Mouse (Mus musculus) adrenal gland, postnatal 10 days (tissue): ENCODE measurements around the gene Dvl2. TPM values are rescaled to one million over a fixed set of nuclear protein-coding genes. Genes with fewer than 3 reads are reported as not detected.
A peak's percentile ranks its signal among the peaks of the same experiment; 100 is the strongest.
"Not testable (repeated sequence)": the region's sequence is repeated elsewhere in the genome, so short reads cannot be mapped to it uniquely, and the experiment has no call there.

Experiments
- DNase-seq: peaks from one replicate; pipeline ENCODE4 v3.0.0; 2021; ENCODE audit warnings: mixed read lengths
- total RNA-seq, 2 experiments: library from RNA; stranded (reverse); gene quantifications; 2 replicates each; pipeline ENCODE4 v1.2.3; 2021

Gene Dvl2
- total RNA-seq, 2 experiments from 2014 or later = 15.7 to 23.0 TPM

DNA sequence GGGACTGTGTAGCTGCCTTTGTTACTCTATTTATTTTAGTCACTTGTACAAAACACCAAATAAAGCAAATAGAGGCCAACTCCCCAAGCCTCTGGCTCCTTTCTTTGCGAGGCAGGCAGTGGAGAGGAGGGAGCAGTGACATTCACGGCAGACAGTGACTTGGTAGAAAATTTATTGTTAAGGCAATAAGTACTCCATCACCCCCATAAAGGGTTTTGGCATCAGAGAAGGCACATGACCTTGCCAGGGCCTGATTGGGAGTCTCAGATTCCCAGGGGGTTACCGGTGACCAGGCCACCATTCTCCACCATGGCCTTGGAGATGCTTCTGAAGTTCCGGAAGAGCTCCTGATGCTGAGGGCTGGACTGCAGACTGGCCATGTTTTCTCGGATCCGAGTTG lies 9.6 kb downstream of the Dvl2 start:
- no peak for DNase-seq

DNA sequence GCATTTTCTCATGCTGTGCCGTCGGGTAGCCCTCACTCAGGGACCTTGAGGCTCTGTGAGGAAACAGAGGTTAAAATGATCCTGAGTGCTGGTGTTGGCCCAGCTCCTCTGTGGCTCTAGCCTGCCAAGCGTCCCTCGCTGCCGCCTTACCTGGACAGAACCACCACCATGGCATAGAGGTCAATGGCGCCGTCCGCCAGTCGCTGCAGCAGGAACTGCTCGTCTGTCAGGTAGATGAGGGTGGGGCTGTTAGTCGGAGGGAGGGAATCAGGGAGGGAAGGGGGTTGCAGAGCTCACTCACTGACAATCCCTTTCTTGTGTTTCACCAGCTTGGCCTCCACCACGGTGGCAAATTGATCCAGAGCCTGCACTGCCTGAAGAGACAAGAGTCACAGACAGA lies 10.2 kb downstream of the Dvl2 start:
- no peak for DNase-seq

GRCm38 (mm10) chr11:70010961-70011360 lies 10.6 kb downstream of the Dvl2 start:
- DNase-seq = no peak

DNA sequence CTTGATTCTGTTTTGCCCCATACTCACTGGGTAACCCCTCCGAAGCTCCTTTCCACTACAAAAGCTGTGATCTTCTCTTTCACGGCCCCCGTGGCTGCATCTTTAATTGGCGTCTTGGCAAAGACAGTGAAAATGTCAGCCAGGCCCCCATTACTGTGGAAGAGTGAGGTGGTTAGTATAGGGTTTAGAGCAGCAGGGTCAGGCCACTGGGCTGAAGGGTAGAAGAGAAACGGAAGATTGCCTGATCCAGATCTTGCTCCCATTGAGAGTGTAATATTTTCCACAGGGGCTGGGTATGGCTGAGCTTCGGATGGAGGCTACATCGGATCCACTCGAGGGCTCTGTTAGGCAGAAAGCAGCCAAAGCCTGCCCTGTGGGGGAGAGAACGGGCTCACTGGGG lies 12.5 kb downstream of the Dvl2 start:
- no peak for DNase-seq

DNA sequence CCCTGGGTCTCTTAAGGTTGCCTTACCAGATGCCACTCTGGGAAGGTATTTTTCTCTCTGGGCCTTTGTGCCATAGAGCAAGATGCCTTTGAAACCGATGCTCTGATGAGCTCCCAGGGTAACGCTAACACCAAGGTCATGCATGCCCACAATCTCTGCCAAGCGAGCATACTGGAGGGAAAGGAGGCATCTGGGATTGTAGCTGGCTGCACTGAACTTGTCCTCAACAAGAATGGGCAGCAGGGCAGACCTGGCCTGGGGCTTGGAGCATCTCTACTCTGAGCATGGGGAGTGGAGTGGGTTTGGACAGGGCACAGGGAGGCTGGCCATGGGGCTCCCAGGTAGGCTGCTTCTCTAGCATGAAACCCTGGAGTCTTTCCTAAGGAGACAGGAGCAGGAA lies 13.0 kb downstream of the Dvl2 start:
- DNase-seq = no peak

DNA sequence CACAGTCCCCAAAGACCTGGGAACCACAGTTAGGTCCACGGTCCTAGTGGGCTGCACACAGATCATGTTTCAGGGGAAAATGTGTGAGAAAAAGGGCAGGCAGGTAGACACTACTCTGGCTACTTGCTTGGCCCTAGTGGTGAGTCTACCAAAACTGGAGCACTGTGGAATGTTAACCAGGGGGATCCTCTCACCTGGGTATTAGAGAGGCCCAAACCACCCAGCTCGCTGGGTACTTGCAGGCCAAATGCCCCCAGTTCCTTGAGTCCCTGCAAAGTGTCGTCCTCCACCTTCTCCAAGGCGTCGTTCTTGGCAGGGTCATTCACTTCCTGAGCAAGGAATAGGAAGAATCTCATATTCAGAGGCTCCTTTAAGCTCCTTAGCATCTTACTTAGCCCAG lies 13.7 kb downstream of the Dvl2 start:
- no peak for DNase-seq

- peak; percentile 94 for DNase-seq
Observed at GRCm38 (mm10) chr11:70014880-70015558, 14.6 kb downstream of the Dvl2 start, which contains the start of gene Acadvl. Gene Acadvl, minus strand, starts transcription at chr11:70015411.

DNA sequence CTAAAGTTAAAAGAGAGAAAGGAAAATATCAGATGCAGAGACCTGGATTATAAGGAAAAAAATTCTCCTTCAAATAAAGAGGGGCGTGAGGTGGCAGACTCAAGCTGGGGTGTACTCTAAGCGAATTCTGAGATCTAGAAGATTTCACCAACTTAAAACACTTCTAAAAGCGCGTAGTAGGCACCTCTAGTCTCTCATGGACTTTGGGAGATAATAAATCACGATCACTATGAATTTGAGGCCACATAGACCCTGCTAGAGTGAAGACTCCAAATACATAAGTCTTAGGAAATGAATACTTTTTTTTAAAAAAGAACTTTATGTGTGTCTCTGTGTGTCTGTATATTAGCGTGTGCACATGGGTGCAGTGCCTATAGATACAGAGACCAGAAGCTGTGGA lies 15.3 kb downstream of the Dvl2 start:
- no peak for DNase-seq

DNA sequence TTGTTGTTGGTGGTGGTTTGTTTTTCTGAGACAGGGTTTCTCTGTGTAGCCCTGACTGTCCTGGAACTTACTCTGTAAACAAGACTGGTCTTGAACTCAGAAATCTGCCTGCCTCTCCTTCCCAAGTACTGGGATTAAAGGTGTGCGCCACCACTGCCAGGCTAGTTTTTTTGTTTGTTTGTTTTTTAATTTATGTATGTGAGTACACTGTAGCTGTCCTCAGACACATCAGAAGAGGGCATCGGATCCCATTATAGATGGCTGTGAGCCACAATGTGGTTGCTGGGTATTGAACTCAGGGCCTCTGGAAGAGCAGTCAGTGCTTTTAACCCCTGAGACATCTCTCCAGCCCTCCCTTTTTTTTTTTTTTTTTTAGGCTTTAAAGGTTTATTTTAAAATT lies 15.8 kb downstream of the Dvl2 start:
- not testable (repeated sequence) for DNase-seq

- no peak for DNase-seq
Observed at GRCm38 (mm10) chr11:70016669-70017068, 16.3 kb downstream of the Dvl2 start, which contains the start of gene Dlg4. Gene Dlg4, plus strand, starts transcription at chr11:70016942.

DNA sequence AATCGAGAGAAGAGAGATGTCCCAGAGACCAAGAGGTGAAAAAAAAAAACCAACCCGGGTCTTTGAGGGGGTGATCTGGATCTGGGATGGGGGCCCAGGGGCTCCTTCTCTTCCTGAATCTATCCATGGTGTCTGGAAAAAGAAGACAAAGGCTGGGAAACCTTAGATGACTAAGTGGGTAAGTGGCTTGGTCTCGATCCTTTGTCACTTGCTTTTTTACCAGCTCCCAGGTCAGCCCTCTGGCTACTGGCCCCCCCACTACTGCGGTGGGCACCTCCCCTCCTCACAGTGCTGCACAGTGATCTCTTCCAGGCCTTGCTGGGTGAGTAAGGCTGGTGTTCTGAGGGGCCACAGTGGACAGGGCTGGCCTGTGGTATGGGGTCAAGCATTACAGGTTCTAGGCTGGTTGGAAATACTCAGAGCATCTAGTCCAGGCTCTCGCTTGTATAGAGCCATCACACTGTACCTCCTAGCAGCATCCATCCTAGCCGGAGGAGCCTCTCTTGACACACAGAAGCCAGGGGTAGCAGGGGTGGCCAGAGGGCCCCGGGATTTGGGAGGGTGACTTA lies 16.9 kb downstream of the Dvl2 start:
- DNase-seq = no peak

GRCm38 (mm10) chr11:70018131-70018990 lies 18.0 kb downstream of the Dvl2 start:
- peak; percentile 66 for DNase-seq

DNA sequence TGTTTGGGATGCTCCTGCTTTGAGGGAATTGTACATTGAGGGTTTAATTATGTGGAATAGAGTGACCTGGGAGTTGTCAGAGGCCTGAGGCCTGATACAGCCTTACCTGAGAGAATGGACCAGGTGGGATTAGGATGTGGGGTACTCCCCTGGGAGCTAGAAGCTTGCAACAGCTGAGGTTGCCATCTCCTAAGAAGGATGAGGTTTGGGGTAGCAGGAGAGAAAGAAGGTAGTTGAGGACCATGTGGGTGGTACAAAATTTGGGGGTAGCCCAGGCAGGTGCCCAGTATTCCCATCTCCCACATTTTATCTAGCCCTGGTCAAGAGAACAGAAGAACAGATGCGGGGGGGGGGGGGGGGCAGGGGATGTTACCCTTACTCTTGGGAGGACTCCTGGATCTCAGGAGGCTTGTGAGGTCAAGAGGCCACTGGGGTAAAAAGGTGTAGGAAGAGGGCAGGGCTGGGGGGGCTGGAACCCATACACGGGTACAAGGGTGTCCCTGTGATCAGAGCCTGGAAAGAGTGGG lies 19.2 kb downstream of the Dvl2 start:
- no peak for DNase-seq

DNA sequence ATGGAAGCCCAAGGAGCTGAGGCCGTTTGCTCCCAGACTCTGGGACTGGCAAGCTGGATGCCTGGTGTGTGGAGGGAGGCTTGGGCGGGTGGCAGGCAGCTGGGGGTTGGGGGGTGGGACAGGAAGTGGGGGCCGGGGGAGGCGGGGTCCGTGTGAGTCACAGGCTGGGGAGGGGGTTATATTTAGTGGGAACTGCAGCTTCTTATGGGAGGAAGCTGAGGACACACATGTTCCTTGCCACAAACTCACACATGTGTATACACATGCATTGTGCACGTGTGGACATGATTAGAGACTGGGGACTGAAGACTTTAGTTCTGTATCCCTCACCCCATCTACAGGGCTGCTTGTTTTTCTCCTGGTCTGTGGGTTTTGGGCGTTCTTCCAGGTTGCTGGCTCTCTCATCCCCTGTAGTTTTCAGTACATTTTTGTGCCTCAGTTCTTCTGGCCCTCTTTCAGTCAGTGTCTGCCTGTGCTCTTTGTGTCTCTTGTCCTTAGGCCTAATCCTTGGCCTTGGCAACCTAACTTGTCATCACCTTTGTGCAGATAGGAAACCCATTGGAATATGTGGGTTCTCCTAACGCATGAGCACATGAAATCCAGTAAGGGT lies 19.7 kb downstream of the Dvl2 start:
- peak; percentile 18 for DNase-seq

DNA sequence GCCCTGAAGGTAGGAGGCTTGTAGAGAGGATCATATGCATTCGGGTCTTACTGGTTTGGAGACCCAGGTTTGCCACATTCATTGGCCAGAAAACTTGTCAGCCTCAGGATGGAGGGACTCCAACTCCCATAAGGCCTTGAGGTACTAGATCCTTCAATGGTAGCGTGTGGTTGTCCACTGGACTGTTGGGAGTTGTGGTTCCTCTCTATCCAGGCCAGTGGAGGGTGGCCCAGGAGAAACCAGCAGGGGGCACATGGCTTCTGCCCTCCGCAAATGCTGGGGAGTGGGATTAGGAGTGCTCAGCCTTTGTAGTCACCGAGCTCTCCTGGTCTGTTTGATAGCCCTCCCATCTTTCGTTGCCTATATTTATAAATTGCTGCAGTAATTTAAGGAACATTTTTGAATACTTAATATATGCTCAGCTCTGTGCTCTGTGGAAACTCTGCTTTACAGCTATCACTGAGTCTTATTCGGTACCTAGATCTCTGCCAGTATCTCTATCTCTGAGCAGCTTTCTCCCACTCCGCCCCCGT lies 20.4 kb downstream of the Dvl2 start:
- DNase-seq = peak; percentile 74

DNA sequence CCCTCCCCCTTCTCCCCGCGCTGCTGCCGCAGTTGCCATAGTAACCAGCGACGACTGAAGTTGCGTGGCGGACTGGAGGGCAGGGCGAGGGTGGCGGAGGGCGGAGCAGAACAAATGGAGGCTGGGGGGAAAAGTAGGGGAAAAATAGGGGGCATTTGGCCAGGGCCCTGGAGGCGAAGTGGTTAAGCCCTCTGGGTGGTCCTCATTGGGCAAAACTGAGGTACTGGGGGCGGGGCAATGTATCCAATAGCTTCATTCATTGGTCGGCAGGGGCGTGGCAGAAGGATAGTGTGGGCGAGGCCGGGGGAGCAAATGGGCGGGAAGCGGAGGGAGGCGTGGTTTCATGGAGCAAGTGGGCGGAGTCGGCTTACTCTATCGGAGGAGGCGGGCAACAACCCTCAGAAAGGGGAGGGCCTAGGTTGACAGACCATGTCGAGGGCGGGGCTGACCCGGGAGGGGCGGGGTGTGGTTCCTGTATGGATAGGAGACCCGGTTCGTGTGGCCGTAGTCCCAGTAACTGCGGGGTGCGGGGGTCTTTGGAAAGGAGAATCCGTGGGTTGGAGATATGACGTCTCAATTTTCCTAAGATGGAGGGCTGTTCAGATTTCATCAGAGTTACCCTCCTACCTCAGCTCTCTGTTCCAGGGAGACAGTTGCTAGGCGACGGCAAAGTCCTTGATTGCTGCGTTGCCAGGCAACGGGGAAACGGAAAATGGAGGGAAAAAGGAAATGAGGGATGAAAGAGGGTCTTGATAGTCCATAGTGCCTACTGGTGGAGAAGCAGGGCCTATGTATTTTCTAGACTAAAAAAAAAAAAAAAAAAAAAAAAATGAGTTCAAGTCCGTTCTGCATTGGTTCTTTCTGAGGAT lies 21.1 kb downstream of the Dvl2 start:
- DNase-seq = peak; percentile 97

- peak; percentile 45 for DNase-seq
Observed at GRCm38 (mm10) chr11:70023481-70024150, 23.2 kb downstream of the Dvl2 start.

- peak; percentile 3 for DNase-seq
Observed at GRCm38 (mm10) chr11:70024151-70024514, 23.7 kb downstream of the Dvl2 start.

- peak; percentile 64 for DNase-seq
Observed at GRCm38 (mm10) chr11:70026689-70027088, 26.3 kb downstream of the Dvl2 start.

GRCm38 (mm10) chr11:70027397-70027796 lies 27.0 kb downstream of the Dvl2 start:
- DNase-seq = peak; percentile 41
